Mouse (Mus musculus) lung, postnatal 0 days (tissue): ENCODE measurements at regions not wholly inside any gene's neighbourhood (a gene's known extent, or its start where the extent isn't known, plus 50 kb on each side); places are given as distances from the start of the nearest gene placed in this dataset.

Experiments used
- CTCF ChIP-seq: IDR thresholded peaks from 2 replicates; pipeline ENCODE4 v1.5.1; 2016; ENCODE audit warnings: antibody characterized with exemption, mild to moderate bottlenecking
- EP300 ChIP-seq: IDR thresholded peaks from 2 replicates; pipeline ENCODE4 v1.6.1; 2016; ENCODE audit warnings: antibody characterized with exemption, mild to moderate bottlenecking, control low read depth

GRCm38 (mm10) chr4:9778391-9778790 is 1095.9 kb upstream of the 2610301B20Rik start:
- TF ChIP-seq CTCF (no peak), EP300 (no peak)
